Mouse (Mus musculus) midbrain, embryonic 11.5 days (tissue): Measurements from ENCODE around the gene Aldh3a1. TPM values are rescaled to one million over a fixed set of nuclear protein-coding genes. Genes with fewer than 3 reads are reported as not detected.
"Not testable (repeated sequence)": the region's sequence is repeated elsewhere in the genome, so short reads cannot be mapped to it uniquely, and the experiment has no call there.

Experiments used
- ATAC-seq: fragments of 200-750 bp; cut with Nextera tagmentation; 2 replicates; pipeline ENCODE4 v1.8.0; 2017; ENCODE audit warnings: moderate TSS enrichment, moderate library complexity; ENCODE audit not compliant: low FRiP score
- DNase-seq: peaks from one replicate; pipeline ENCODE4 v3.0.0; 2015; ENCODE audit warnings: low spot score; ENCODE audit errors: missing footprints
- H3K27ac ChIP-seq: fragments of 300-500 bp; sonication (generic); 2 replicates; pipeline ENCODE4 v1.5.1; 2014; ENCODE audit warnings: low read depth, low read length
- H3K27me3 ChIP-seq: fragments of 300-500 bp; sonication (generic); 2 replicates; pipeline ENCODE4 v1.6.1; 2014; ENCODE audit warnings: mild to moderate bottlenecking, low read length, moderate library complexity, mixed read lengths; ENCODE audit not compliant: control insufficient read depth, insufficient read depth
- H3K36me3 ChIP-seq: fragments of 300-500 bp; sonication (generic); 2 replicates; pipeline ENCODE4 v1.6.1; 2014; ENCODE audit warnings: mild to moderate bottlenecking, low read length, moderate library complexity, mixed read lengths; ENCODE audit not compliant: control insufficient read depth, insufficient read depth
- H3K4me1 ChIP-seq: fragments of 300-500 bp; sonication (generic); 2 replicates; pipeline ENCODE4 v1.6.1; 2014; ENCODE audit warnings: low read length; ENCODE audit not compliant: control insufficient read depth, insufficient read depth
- H3K4me2 ChIP-seq: fragments of 300-500 bp; sonication (generic); 2 replicates; pipeline ENCODE4 v1.6.1; 2014; ENCODE audit warnings: mild to moderate bottlenecking, moderate library complexity
- H3K4me3 ChIP-seq: fragments of 300-500 bp; sonication (generic); 2 replicates; pipeline ENCODE4 v1.5.1; 2014; ENCODE audit warnings: low read depth, low read length
- H3K9ac ChIP-seq: fragments of 300-500 bp; sonication (generic); 2 replicates; pipeline ENCODE4 v1.6.1; 2014; ENCODE audit warnings: low read length
- H3K9me3 ChIP-seq: fragments of 300-500 bp; sonication (generic); 2 replicates; pipeline ENCODE4 v1.6.1; 2016; ENCODE audit warnings: low read length; ENCODE audit not compliant: control insufficient read depth
- WGBS: fragments of 180-500 bp; shearing (Covaris S2); extraction: QIAGEN DNeasy Blood & Tissue Kit; methylation state at CpG from one replicate; pipeline ENCODE4 v1.1.7; 2014; 5-methylcytosine and 5-hydroxymethylcytosine counted together
- polyA plus RNA-seq: library from polyadenylated mRNA; unstranded; fragments of >200 nt; fragmentation: Nextera tagmentation; extraction: Ambion mirVana; gene quantifications from 2 replicates; pipeline ENCODE4 v1.2.1, GENCODE M21; 2014

The Aldh3a1 gene
- polyA plus RNA-seq, 1 experiment from 2014 or later: not detected

DNA sequence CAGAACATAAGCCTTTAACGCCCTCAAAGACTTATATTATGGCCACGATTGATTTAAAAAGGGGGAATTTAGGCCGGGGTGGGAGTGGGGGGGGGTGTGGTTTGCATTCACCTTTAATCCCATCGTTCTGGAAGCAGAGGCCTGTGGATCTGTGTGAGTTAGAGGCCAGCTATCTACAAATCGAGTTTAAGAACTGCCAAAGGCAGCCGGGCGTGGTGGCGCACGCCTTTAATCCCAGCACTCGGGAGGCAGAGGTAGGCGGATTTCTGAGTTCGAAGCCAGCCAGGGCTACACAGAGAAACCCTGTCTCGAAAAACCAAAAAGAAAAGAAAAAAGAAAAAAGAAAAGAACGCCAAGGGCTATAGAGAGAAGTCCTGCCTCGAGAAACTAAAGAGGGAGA is 33.9 kb upstream of the Aldh3a1 start:
- peak overlapping the region; percentile 98 for H3K4me3 ChIP-seq
- H3K27ac ChIP-seq, ATAC-seq, H3K36me3 ChIP-seq, H3K9me3 ChIP-seq, H3K27me3 ChIP-seq: not testable (repeated sequence)
- 24% methylated on average over 15 of the region's 15 CpGs for WGBS
- peak overlapping the region; percentile 62 for H3K4me2 ChIP-seq
- peak overlapping the region; percentile 100; the same call in 1 of the 2 replicates for H3K9ac ChIP-seq
- DNase-seq: peak; percentile 89
- H3K4me1 ChIP-seq: peaks cover 18% of the 10 kb centered on the region

DNA sequence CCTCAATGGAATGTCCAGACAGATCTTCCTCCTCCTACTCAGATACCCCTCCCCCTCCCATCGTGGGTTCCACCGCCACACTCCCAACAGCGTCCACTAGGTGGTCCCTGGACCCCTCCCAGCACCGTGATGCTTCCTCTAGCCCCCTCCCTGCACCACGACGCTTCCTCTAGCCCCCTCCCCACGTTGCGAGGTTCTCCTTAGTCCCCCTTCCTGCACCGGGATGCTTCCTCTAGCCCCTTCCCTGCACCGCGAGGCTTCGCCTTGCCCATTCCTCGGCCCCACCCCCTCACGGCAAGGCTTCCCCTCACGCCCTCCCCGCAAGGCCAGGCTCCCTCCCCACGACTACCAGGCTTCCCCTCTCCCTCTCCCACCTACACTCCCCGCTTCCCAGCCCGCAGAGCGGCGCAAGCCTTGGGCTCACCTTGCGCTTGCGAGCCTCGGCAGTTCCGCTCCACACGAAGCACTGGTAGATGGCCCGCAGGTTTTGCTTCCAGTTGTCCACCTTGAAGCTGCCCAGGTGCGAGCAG is 33.0 kb upstream of the Aldh3a1 start:
- Histone ChIP-seq H3K9ac (peak overlapping the region; percentile 100), H3K4me2 (peak overlapping the region; percentile 62), H3K36me3 (no peaks in the 10 kb centered on the region), H3K9me3 (no peaks in the 10 kb centered on the region), H3K27me3 (no peaks in the 10 kb centered on the region), H3K4me1 (peaks cover 16% of the 10 kb centered on the region), H3K27ac (peak overlapping the region; percentile 91), H3K4me3 (peak overlapping the region; percentile 98)
- ATAC-seq: peak; percentile 47
- WGBS: 1% methylated on average over 28 of the region's 28 CpGs
- peak; percentile 99 for DNase-seq

DNA sequence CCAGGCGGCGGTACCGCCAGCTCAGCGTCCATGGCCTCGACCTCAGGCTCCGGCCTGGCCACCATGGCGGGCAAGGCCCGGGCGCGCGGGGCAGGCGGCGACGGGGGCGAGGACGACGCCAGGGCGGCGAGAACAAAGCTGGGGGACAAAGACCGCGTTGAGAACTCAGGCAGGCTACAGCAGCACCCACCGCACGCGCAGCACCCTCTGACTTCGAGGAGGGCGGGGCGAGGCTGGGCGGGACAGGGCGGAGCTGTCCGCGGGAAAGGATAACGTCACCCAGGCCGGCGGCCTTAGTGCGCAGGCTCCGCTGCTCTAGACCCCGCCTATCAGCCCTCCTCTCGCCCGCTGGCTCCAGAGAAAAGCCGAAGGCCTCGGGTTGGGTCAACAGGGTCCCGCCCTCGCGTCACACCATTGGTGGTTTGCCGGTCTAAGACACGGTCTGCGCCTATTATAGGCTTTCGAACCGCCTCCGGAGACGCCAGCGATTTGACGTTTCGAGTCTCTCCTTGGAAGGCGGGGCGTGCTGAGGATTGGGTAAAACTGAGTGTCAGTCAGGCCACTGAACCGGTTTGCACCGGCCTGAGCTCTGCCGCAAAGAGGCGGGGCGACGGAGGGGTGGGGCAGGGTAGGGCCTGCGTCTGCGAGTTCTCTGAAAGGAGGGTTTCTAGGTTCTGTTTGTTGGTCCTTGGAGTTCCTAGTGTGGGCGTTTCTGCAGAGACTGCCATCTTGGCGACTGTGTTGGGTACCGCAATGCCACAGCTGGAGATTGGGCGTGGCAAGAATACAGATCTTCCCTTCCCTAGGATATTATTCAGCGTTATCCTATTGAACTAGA is 32.3 kb upstream of the Aldh3a1 start, which contains the start of gene Usp22:
TSS of gene Usp22 (minus strand) at position 235 of the 838 bp plus-strand sequence.
- peak within 1 kb of the TSS; percentile 98 for H3K4me3 ChIP-seq
- ATAC-seq: peak; percentile 99
- peak within 1 kb of the TSS; percentile 62 for H3K4me2 ChIP-seq
- H3K4me1 ChIP-seq: peaks cover 16% of the 10 kb centered on the region
- H3K9ac ChIP-seq: peak within 1 kb of the TSS; percentile 100
- H3K27ac ChIP-seq: peak within 1 kb of the TSS; percentile 91
- under 1% methylated on average over 69 of the region's 69 CpGs for WGBS
- H3K36me3 ChIP-seq: no peaks in the 10 kb centered on the region
- DNase-seq: peak; percentile 99
- no peaks in the 10 kb centered on the region for H3K27me3 ChIP-seq
- H3K9me3 ChIP-seq: no peaks in the 10 kb centered on the region

DNA sequence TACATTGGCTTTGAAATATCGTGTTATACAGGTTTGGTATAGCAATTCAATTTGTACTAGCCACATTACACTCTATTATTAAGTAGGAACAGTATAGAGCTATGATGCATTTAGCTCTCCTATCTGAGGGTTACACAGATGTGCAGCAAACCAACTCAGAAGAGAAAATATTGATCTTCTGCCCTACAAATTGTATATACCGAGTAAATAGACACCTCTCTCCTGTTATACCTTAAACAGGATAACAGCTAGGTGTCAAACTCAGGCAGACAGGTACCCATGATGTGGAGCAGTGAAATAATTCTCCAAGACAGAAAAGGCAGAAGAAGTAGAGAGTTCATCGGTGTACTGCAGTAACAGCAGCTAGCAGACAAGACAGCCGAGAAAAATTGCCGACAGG is 31.6 kb upstream of the Aldh3a1 start:
- DNase-seq (no peak), ATAC-seq (no peak)
- Histone ChIP-seq H3K36me3 (no peaks in the 10 kb centered on the region), H3K9ac (no peak overlapping the region), H3K4me2 (peak overlapping the region; percentile 43; the same call in 1 of the 2 replicates), H3K9me3 (no peaks in the 10 kb centered on the region), H3K27ac (no peak overlapping the region; the same call in 1 of the 2 replicates), H3K27me3 (no peaks in the 10 kb centered on the region), H3K4me3 (no peak overlapping the region), H3K4me1 (peaks cover 16% of the 10 kb centered on the region)
- WGBS: 77% methylated on average over 5 of the region's 5 CpGs

DNA sequence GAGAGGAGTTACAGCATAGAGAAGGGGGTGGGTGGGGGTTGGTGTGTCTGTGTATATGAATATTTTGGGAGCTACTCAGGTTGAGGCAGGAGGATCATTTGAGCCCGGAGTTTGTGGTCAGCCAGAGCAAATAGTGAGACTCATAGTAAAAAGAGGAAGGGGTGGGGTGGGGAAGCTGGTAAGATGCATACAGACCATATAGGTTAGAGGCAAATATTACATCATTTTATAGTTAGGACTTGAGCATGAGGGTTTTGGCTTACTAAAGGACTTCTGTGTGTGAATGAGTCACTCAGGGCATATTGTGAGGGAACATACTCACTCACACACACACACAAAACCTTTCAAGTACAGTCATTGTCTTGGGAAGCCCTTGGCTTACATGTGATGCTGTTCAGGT is 31.0 kb upstream of the Aldh3a1 start:
- H3K4me1 ChIP-seq: peaks cover 16% of the 10 kb centered on the region
- no peak for ATAC-seq
- H3K4me3 ChIP-seq: no peak overlapping the region
- H3K9me3 ChIP-seq: no peaks in the 10 kb centered on the region
- no peak overlapping the region for H3K27ac ChIP-seq
- H3K9ac ChIP-seq: no peak overlapping the region
- H3K36me3 ChIP-seq: no peaks in the 10 kb centered on the region
- no peak overlapping the region for H3K4me2 ChIP-seq
- WGBS: 95% methylated on average over 1 of the region's 1 CpGs
- H3K27me3 ChIP-seq: no peaks in the 10 kb centered on the region
- DNase-seq: no peak

DNA sequence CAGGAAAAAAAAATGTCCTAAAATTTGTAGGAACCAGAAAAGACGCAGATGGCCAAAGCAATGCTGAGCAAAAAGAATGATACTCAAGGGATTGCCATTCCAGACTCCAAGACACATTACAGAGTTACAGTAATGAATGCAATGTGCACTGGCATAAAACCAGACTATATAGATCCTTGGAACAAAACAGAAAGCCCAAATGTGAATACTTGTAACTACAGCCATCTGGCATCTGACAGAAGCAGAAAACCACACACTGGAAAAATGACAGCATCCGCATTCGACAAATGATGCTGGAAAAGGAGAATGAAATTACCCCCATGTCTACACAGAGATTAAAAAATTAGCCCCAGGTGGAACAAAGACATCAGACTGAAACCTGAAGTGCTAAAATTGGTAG is 27.0 kb upstream of the Aldh3a1 start:
- Histone ChIP-seq H3K9ac (no peak overlapping the region), H3K4me1 (0 out of 2 replicates have a peak, but pooled peaks cover 3% of the 10 kb centered on the region), H3K27ac (no peak overlapping the region), H3K27me3 (no peaks in the 10 kb centered on the region), H3K9me3 (no peaks in the 10 kb centered on the region), H3K4me2 (no peak overlapping the region), H3K36me3 (no peaks in the 10 kb centered on the region), H3K4me3 (no peak overlapping the region)
- DNase-seq (no peak), ATAC-seq (no peak)
- 95% methylated on average over 3 of the region's 3 CpGs for WGBS

DNA sequence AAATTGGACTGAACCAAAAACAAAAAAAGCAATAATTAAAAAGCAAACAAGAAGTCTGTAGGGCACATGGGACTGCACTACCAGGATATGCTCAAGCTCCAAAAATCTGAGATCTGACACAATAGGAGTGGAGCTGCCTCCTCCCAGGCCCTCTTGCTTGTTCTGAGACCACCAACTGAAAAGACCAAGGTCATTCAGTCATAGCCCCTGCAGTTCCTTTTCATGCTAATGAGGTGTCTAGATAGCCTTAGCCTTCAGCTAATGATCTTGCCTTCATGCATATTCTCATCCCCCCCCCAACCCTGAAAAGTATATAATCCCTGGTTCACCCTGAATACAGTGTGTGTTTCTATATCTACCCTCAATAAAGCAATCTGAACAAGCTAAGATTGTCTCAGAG is 25.7 kb upstream of the Aldh3a1 start:
- Histone ChIP-seq H3K36me3 (no peaks in the 10 kb centered on the region), H3K4me3 (no peak overlapping the region), H3K4me2 (no peak overlapping the region), H3K27me3 (no peaks in the 10 kb centered on the region), H3K9me3 (no peaks in the 10 kb centered on the region), H3K4me1 (no peaks in the 10 kb centered on the region), H3K27ac (no peak overlapping the region), H3K9ac (no peak overlapping the region)
- ATAC-seq: no peak
- no peak for DNase-seq

DNA sequence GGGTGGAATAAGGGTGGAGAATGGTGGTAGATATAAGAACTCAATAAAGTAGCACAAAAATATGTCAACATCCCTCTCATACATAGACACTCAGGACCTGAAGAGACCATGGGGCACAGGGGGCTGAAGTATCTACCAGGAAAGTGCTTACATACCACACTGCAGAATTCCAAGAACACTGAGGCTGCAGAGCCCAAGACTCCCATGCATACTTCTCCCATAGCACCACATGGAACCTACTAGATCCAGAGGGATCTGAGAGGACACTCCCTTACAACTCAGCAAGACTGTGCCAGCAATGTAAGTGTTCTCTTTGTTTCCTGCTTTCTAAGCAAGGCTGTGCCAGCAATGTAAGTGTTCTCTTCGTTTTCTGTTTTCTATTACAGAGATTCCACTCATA is 23.5 kb upstream of the Aldh3a1 start:
- no peak overlapping the region for H3K4me3 ChIP-seq
- no peaks in the 10 kb centered on the region for H3K4me1 ChIP-seq
- H3K9ac ChIP-seq: no peak overlapping the region
- no peak overlapping the region for H3K27ac ChIP-seq
- no peaks in the 10 kb centered on the region for H3K36me3 ChIP-seq
- no peaks in the 10 kb centered on the region for H3K9me3 ChIP-seq
- WGBS: 72% methylated on average over 1 of the region's 1 CpGs
- ATAC-seq (no peak), DNase-seq (peak; percentile 60)
- no peaks in the 10 kb centered on the region for H3K27me3 ChIP-seq
- H3K4me2 ChIP-seq: no peak overlapping the region

DNA sequence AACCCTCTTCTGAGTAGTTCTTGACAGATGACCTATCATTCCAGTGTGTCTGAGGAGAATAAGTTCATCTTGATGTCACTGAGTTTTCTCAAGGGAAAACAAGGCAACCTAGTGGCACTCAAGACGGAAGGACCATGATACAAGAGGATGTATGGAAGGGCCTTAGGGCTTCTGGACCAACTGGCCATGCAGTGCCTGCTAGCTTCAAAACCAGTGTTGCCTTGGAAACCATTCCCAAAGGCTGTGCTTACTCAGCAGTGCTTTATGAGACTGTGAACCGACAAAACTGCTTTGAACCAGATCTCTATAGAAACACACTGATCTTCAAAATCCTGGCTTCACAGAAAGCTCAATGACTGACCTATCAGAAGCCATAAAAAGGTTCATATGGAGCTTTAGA is 16.6 kb upstream of the Aldh3a1 start:
- ATAC-seq: no peak
- Histone ChIP-seq H3K27ac (no peak overlapping the region), H3K4me2 (no peak overlapping the region), H3K27me3 (no peaks in the 10 kb centered on the region), H3K36me3 (no peaks in the 10 kb centered on the region), H3K9me3 (no peaks in the 10 kb centered on the region), H3K4me1 (no peaks in the 10 kb centered on the region), H3K4me3 (no peak overlapping the region), H3K9ac (no peak overlapping the region)
- WGBS: 56% methylated on average over 2 of the region's 2 CpGs
- DNase-seq: no peak
